Mouse (Mus musculus) myocyte (in vitro differentiated cells): ENCODE data around the gene Hmgcl.

Source experiments
- CEBPB ChIP-seq: IDR thresholded peaks from 2 replicates; pipeline ENCODE4 v1.6.1; 2011; ENCODE audit warnings: mild to moderate bottlenecking, moderate library complexity; ENCODE audit not compliant: poor library complexity, insufficient read depth, severe bottlenecking
- E2F4 ChIP-seq: IDR thresholded peaks from one replicate; pipeline ENCODE4 v1.6.1; 2011; ENCODE audit warnings: mild to moderate bottlenecking, control low read depth, moderate library complexity; ENCODE audit not compliant: insufficient read depth
- MAX ChIP-seq: IDR thresholded peaks from one replicate; pipeline ENCODE4 v1.6.1; 2011; ENCODE audit warnings: low read depth, mild to moderate bottlenecking, control low read depth
- MYOG ChIP-seq, 3 experiments: IDR thresholded peaks; one replicate each; pipeline ENCODE4 v1.6.1; 2011; ENCODE audit warnings: control low read depth in 2 of 3, low read depth in 2 of 3, mild to moderate bottlenecking in 2 of 3; ENCODE audit not compliant: insufficient read length in 2 of 3, control insufficient read depth in 1 of 3, insufficient read depth in 1 of 3
- POLR2A ChIP-seq: IDR thresholded peaks from one replicate; pipeline ENCODE4 v1.6.1; 2011; ENCODE audit warnings: low read depth, mild to moderate bottlenecking, control low read depth, moderate library complexity; ENCODE audit not compliant: insufficient read length
- POLR2AphosphoS2 ChIP-seq: IDR thresholded peaks from one replicate; pipeline ENCODE4 v1.6.1; 2011; ENCODE audit warnings: low read depth, control low read depth; ENCODE audit not compliant: insufficient read length
- REST ChIP-seq: IDR thresholded peaks from one replicate; pipeline ENCODE4 v1.6.1; 2011; ENCODE audit warnings: mild to moderate bottlenecking, control low read depth, moderate library complexity; ENCODE audit not compliant: insufficient read depth, insufficient read length
- TCF12 ChIP-seq: IDR thresholded peaks from one replicate; pipeline ENCODE4 v1.6.1; 2011; ENCODE audit warnings: mild to moderate bottlenecking, control low read depth; ENCODE audit not compliant: poor library complexity, insufficient read depth, severe bottlenecking
- TCF3 ChIP-seq: IDR thresholded peaks from one replicate; pipeline ENCODE4 v1.6.1; 2011; ENCODE audit warnings: low read depth, control low read depth; ENCODE audit not compliant: insufficient read length
- USF1 ChIP-seq: IDR thresholded peaks from one replicate; pipeline ENCODE4 v1.6.1; 2011; ENCODE audit warnings: low read depth, mild to moderate bottlenecking, control low read depth, moderate library complexity

- TF ChIP-seq POLR2A (no peak), E2F4 (no peak), CEBPB (no peak), TCF3 (no peak), MAX (no peak), USF1 (no peak), POLR2AphosphoS2 (no peak), TCF12 (no peak), MYOG (IDR thresholded peaks at IDR 0.05; ENCODE audit: control insufficient read depth in 1 of 3, insufficient read depth in 1 of 3, insufficient read length in 2 of 3, low read depth in 2 of 3) (no peak), REST (no peak)
These were observed 58.7 kb downstream of the Hmgcl start for GRCm38 (mm10) chr4:136004921-136005320.
